Comparison of ENCODE assay signal across 8 mouse cellular contexts in genomic region chr2:118700179-118701062, GRCm38 (mm10). TPM values are rescaled to one million over a fixed set of nuclear protein-coding genes. Genes with fewer than 3 reads are reported as not detected.
DNase-seq lines count a peak whose midpoint lies in the region; ATAC-seq and TF ChIP-seq lines count a peak whose summit lies in the region.

No protein-coding gene starts in this region.

- ATAC-seq in forebrain, postnatal 0 days = peak; percentile 23; the same call in 1 of the 2 replicates
- ATAC-seq in hematopoietic stem cell, adult 5-6 weeks (replicated peaks in 1 of 2; ENCODE audit: insufficient read depth in 1 of 2, low FRiP score in 2 of 2, low TSS enrichment in 1 of 2, low read depth in 1 of 2, poor library complexity in 2 of 2, severe bottlenecking in 2 of 2) = peak; percentile 43 to 61; a peak in 3 of 4 replicates

- peak overlapping the region; percentile 25 for H3K4me3 ChIP-seq in cerebellum, adult 2 months (replicated peaks; ENCODE audit: insufficient read depth, low read depth, low read length)
- no peak overlapping the region for H3K4me3 ChIP-seq in forebrain, postnatal 0 days (ENCODE audit: low read depth, low read length)
- H3K4me3 ChIP-seq in layer of hippocampus, adult 2 months = peak overlapping the region; percentile 40

- DNase-seq in MN1 (ENCODE audit: low spot score) = peak; percentile 85
- DNase-seq in cerebellum, adult 2 months = peak; percentile 49 to 72
- DNase-seq in forebrain, postnatal 0 days = peak; percentile 81
- peak; percentile 64 to 85 for DNase-seq in layer of hippocampus, adult 2 months (ENCODE audit: low spot score in 2 of 2)
- peak; percentile 87 for DNase-seq in lung, postnatal 25 days (ENCODE audit: low spot score)
- peak; percentile 87 for DNase-seq in ovary, postnatal 36 days (ENCODE audit: low spot score)
- DNase-seq in thymus, postnatal 25 days = peak; percentile 83

- peak overlapping the region; percentile 34 for H3K4me2 ChIP-seq in forebrain, postnatal 0 days (ENCODE audit: low read depth)

- TF ChIP-seq CTCF in cerebellum, adult 2 months (IDR thresholded peaks at IDR 0.05; ENCODE audit: borderline replicate concordance, insufficient read depth, low read depth, low read length) = peak; percentile 79
- TF ChIP-seq CTCF in forebrain, postnatal 0 days (IDR thresholded peaks at IDR 0.05; ENCODE audit: low read depth) = peak; percentile 90
- TF ChIP-seq CTCF in layer of hippocampus, adult 2 months (conservative IDR thresholded peaks at IDR 0.05) = peak; percentile 97

- H3K27me3 ChIP-seq in cerebellum, adult 2 months (ENCODE audit: control insufficient read depth, insufficient read depth, low read length) = peaks cover 3% of the 10 kb centered on the region; the same call in 1 of the 2 replicates
- H3K27me3 ChIP-seq in forebrain, postnatal 0 days (ENCODE audit: insufficient read depth, low read length) = peaks cover 63% of the 10 kb centered on the region

- no peak for TF ChIP-seq POLR2A in cerebellum, adult 2 months (IDR thresholded peaks at IDR 0.05; ENCODE audit: borderline replicate concordance, insufficient read depth, low read length)

- H3K4me1 ChIP-seq in cerebellum, adult 2 months (ENCODE audit: control insufficient read depth, insufficient read depth, low read length) = peaks cover 11% of the 10 kb centered on the region
- H3K4me1 ChIP-seq in forebrain, postnatal 0 days (ENCODE audit: insufficient read depth) = peaks cover 18% of the 10 kb centered on the region

- no peak overlapping the region for H3K9ac ChIP-seq in forebrain, postnatal 0 days

- H3K36me3 ChIP-seq in forebrain, postnatal 0 days (ENCODE audit: insufficient read depth) = peaks cover 12% of the 10 kb centered on the region; the same call in 1 of the 2 replicates

- H3K27ac ChIP-seq in cerebellum, adult 2 months (ENCODE audit: insufficient read depth, low read length) = no peak overlapping the region
- no peak overlapping the region for H3K27ac ChIP-seq in forebrain, postnatal 0 days (ENCODE audit: low read depth, low read length)
- no peak overlapping the region for H3K27ac ChIP-seq in layer of hippocampus, adult 2 months

- H3K9me3 ChIP-seq in forebrain, postnatal 0 days (ENCODE audit: low read length) = no peaks in the 10 kb centered on the region

- WGBS in cerebellum, adult 2 months = 9% methylated on average over 32 of the region's 32 CpGs
- 2% methylated on average over 32 of the region's 32 CpGs for WGBS in forebrain, postnatal 0 days

RNA-seq across cellular contexts. Expression of gene Ankrd63, which starts 3.3 kb away (rescaled TPM):
- polyA plus RNA-seq in cerebellum, adult 2 months (2012; rRNA removed) = 0.41 and 0.82 TPM in 2 replicates
- total RNA-seq in forebrain, postnatal 0 days (2014; rRNA removed) = 1.1 and 2.0 TPM in 2 replicates
- polyA plus RNA-seq in forebrain, postnatal 0 days (2015; fragmentation: Nextera tagmentation; extraction: Ambion mirVana) = 0.62 and 0.64 TPM in 2 replicates
- total RNA-seq in hematopoietic stem cell, adult 5-6 weeks (2017) = 1.9 and 2.3 TPM in 2 replicates
- total RNA-seq in layer of hippocampus, adult 2 months (2021) = 10 to 100 TPM; 14.8 to 15.5 TPM

RNA-seq across cellular contexts. Expression of gene Plcb2, which starts 27.8 kb away (rescaled TPM):
- polyA plus RNA-seq in cerebellum, adult 2 months (2012; rRNA removed) = 0.86 and 0.97 TPM in 2 replicates
- total RNA-seq in forebrain, postnatal 0 days (2014; rRNA removed) = 0.92 and 1.1 TPM in 2 replicates
- 0.52 and 0.83 TPM in 2 replicates for polyA plus RNA-seq in forebrain, postnatal 0 days (2015; fragmentation: Nextera tagmentation; extraction: Ambion mirVana)
- 67.8 and 118 TPM in 2 replicates for total RNA-seq in hematopoietic stem cell, adult 5-6 weeks (2017)
- total RNA-seq in layer of hippocampus, adult 2 months (2021) = 1 to 10 TPM; 2.3 to 2.6 TPM

RNA-seq across cellular contexts. Expression of gene Pak6, which starts 37.3 kb away (rescaled TPM):
- 5.6 and 6.4 TPM in 2 replicates for polyA plus RNA-seq in cerebellum, adult 2 months (2012; rRNA removed)
- 71.4 and 84.4 TPM in 2 replicates for total RNA-seq in forebrain, postnatal 0 days (2014; rRNA removed)
- polyA plus RNA-seq in forebrain, postnatal 0 days (2015; fragmentation: Nextera tagmentation; extraction: Ambion mirVana) = 39.6 and 61.9 TPM in 2 replicates
- total RNA-seq in hematopoietic stem cell, adult 5-6 weeks (2017) = 0.94 TPM in 1 of 2 replicates, not detected in the other
- total RNA-seq in layer of hippocampus, adult 2 months (2021) = 10 to 100 TPM; 57.5 to 65.7 TPM

RNA-seq across cellular contexts. Expression of gene Inafm2, which starts 45.1 kb away (rescaled TPM):
- 21.8 and 22.0 TPM in 2 replicates for polyA plus RNA-seq in cerebellum, adult 2 months (2012; rRNA removed)
- 13.8 and 14.2 TPM in 2 replicates for total RNA-seq in forebrain, postnatal 0 days (2014; rRNA removed)
- 15.7 and 17.2 TPM in 2 replicates for polyA plus RNA-seq in forebrain, postnatal 0 days (2015; fragmentation: Nextera tagmentation; extraction: Ambion mirVana)
- 17.7 and 23.0 TPM in 2 replicates for total RNA-seq in hematopoietic stem cell, adult 5-6 weeks (2017)
- 10 to 100 TPM; 62.1 to 66.7 TPM for total RNA-seq in layer of hippocampus, adult 2 months (2021)

Comparison
In these comparisons a context has a peak if more than half of its experiments do, and no peak if none do; other contexts are left out.
1. RNA of gene Plcb2, which starts 27.8 kb away (total RNA-seq): 67.8 to 118 TPM in hematopoietic stem cell, adult 5-6 weeks; 2.3 to 2.6 TPM in layer of hippocampus, adult 2 months and 0.92 to 1.1 TPM in forebrain, postnatal 0 days; every median in the first group is over 10 times any median in the second.
2. RNA of gene Pak6, which starts 37.3 kb away (total RNA-seq): 71.4 to 84.4 TPM in forebrain, postnatal 0 days and 57.5 to 65.7 TPM in layer of hippocampus, adult 2 months; 0.94 TPM in hematopoietic stem cell, adult 5-6 weeks; every median in the first group is over 10 times any median in the second.
3. Peak in every context shown above with its lines, with median percentiles within 50 percentile points of each other: DNase-seq and CTCF ChIP-seq.